Mouse (Mus musculus): Measurements from ENCODE around the gene Tmed1. TPM values are rescaled to one million over a fixed set of nuclear protein-coding genes. Genes with fewer than 3 reads are reported as not detected.

The Tmed1 gene
- 40.8 and 55.3 TPM in 2 replicates for polyA plus RNA-seq (2012; rRNA removed; ENCODE audit: low replicate concordance)

GRCm38 (mm10) chr9:21509772-21510688 is at the start of gene Tmed1:
Gene Tmed1, minus strand, starts transcription at chr9:21510252.

GRCm38 (mm10) chr9:21546789-21547074 is 36.7 kb upstream of the Tmed1 start, which contains the start of gene Carm1:
Gene Carm1, plus strand, starts transcription at chr9:21546894.

DNA sequence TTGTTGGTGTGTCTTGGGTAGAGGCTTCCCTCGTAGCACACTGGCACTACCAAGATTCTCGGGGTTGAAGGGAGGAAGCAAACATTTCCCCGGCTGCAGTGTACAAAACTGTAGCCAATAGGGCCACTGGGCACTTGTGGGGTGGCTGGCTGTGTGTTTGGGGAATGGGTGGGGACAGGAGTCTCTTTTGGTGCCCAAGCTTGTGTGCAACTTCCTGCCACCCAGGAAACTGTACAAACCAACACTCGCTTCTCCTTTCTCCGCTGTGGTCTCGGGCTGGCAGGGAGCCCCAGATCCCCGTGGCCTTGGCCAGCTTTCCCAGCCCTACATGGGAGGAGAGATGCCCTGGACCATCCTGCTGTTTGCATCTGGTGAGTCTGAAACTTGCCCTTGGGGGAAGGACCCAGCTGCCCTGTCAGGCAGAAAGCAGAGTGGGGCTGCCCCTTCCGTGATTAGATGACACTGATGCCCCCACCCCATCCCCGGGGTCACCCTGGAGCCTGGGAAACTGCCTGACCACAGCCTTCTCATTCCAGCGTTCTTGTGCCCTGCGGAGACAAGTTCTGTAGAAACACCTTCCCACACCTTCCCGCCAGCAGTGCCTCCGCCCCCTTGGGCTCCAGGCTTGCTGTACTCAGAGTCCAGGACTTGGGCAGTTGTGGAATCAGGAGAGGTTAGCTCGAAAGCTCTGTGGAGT is 16.0 kb upstream of the Tmed1 start, which contains the start of gene AB124611:
AB124611 (plus strand) TSS at position 240 of the 697 bp plus-strand sequence.

Other genes with a start within 250 kb of the Tmed1 start
- gene Atg4d, start 245.0 kb downstream of the Tmed1 start, polyA plus RNA-seq (2012; rRNA removed; ENCODE audit: low replicate concordance) = 27.9 and 34.3 TPM in 2 replicates
- 24.1 and 24.6 TPM in 2 replicates for gene Kri1, start 222.3 kb downstream of the Tmed1 start, polyA plus RNA-seq (2012; rRNA removed; ENCODE audit: low replicate concordance)
- 28.0 and 33.8 TPM in 2 replicates for gene Cdkn2d, start 218.8 kb downstream of the Tmed1 start, polyA plus RNA-seq (2012; rRNA removed; ENCODE audit: low replicate concordance)
- 0.10 and 24.9 TPM in 2 replicates for gene Ap1m2, start 197.9 kb downstream of the Tmed1 start, polyA plus RNA-seq (2012; rRNA removed; ENCODE audit: low replicate concordance)
- gene Slc44a2, start 189.6 kb downstream of the Tmed1 start, polyA plus RNA-seq (2012; rRNA removed; ENCODE audit: low replicate concordance) = 49.0 and 101 TPM in 2 replicates
- gene Ilf3, start 142.4 kb downstream of the Tmed1 start, polyA plus RNA-seq (2012; rRNA removed; ENCODE audit: low replicate concordance) = 29.9 and 86.4 TPM in 2 replicates
- gene Qtrt1, start 98.4 kb downstream of the Tmed1 start, polyA plus RNA-seq (2012; rRNA removed; ENCODE audit: low replicate concordance) = 17.1 and 58.6 TPM in 2 replicates
- gene Dnm2, start 85.3 kb downstream of the Tmed1 start, polyA plus RNA-seq (2012; rRNA removed; ENCODE audit: low replicate concordance) = 95.2 and 101 TPM in 2 replicates
- gene AB124611, start 15.9 kb upstream of the Tmed1 start, polyA plus RNA-seq (2012; rRNA removed; ENCODE audit: low replicate concordance) = 4.3 and 10.0 TPM in 2 replicates
- gene Carm1, start 36.6 kb upstream of the Tmed1 start, polyA plus RNA-seq (2012; rRNA removed; ENCODE audit: low replicate concordance) = 66.5 and 132 TPM in 2 replicates
- gene Timm29, start 82.5 kb upstream of the Tmed1 start, polyA plus RNA-seq (2012; rRNA removed; ENCODE audit: low replicate concordance) = 24.4 and 33.7 TPM in 2 replicates
- 32.8 and 36.1 TPM in 2 replicates for gene Yipf2, start 82.6 kb upstream of the Tmed1 start, polyA plus RNA-seq (2012; rRNA removed; ENCODE audit: low replicate concordance)
- 33.4 and 57.3 TPM in 2 replicates for gene Smarca4, start 105.9 kb upstream of the Tmed1 start, polyA plus RNA-seq (2012; rRNA removed; ENCODE audit: low replicate concordance)
- 38.0 and 38.8 TPM in 2 replicates for gene Ldlr, start 213.2 kb upstream of the Tmed1 start, polyA plus RNA-seq (2012; rRNA removed; ENCODE audit: low replicate concordance)